In genomic region chr9:44020001-44020400, GRCm38 (mm10) we compare ENCODE assay signal across 22 mouse cellular contexts. TPM values are rescaled to one million over a fixed set of nuclear protein-coding genes. Genes with fewer than 3 reads are reported as not detected.
DNase-seq lines count a peak whose midpoint lies in the region; ATAC-seq lines count a peak whose summit lies in the region.
"Had no signal": no experiment of that assay in that cellular context is flagged by ENCODE, and none has a peak within 500 bp of the region (broad histone marks: within the 10 kb centered on the region; RNA-seq: fewer than 3 reads in every experiment).

No protein-coding gene starts in this region.

- H3K36me3 ChIP-seq in intestine, embryonic 16.5 days (ENCODE audit: control insufficient read depth, insufficient read depth, low read length): no peaks in the 10 kb centered on the region
- H3K36me3 ChIP-seq: embryonic facial prominence, embryonic 10.5 days; forebrain, embryonic 10.5 days; heart, embryonic 15.5 days; hindbrain, embryonic 10.5 days had no signal

- no peaks in the 10 kb centered on the region for H3K4me1 ChIP-seq in intestine, embryonic 16.5 days (ENCODE audit: control insufficient read depth, insufficient read depth, low read length)
- H3K4me1 ChIP-seq: heart, embryonic 15.5 days had no signal

- DNase-seq in thymus, postnatal 0 days (ENCODE audit: low spot score): peak; percentile 61
- no peak for DNase-seq in thymus, postnatal 10 days (ENCODE audit: low spot score in 2 of 2)
- peak; percentile 55 for DNase-seq in T-cell, adult 2 months (ENCODE audit: low spot score)
- peak; percentile 71 for DNase-seq in naive thymus-derived CD4-positive, alpha-beta T cell, adult 2 months (ENCODE audit: low read depth)
- peak; percentile 61 for DNase-seq in thymus, postnatal 4 days
- DNase-seq in cerebellum, postnatal 25 days: no peak
- DNase-seq in heart, postnatal 14 days: no peak
- DNase-seq: adrenal gland, adult 8-10 months; cerebellum, adult 11 months; cerebellum, adult 8-10 months; cerebellum, postnatal 36 days; heart, adult 2 months; kidney, adult 11 months had no signal

- no peak overlapping the region for H3K4me3 ChIP-seq in intestine, embryonic 16.5 days (ENCODE audit: low read length)
- H3K4me3 ChIP-seq: embryonic facial prominence, embryonic 10.5 days; forebrain, embryonic 10.5 days; heart, adult 2 months; heart, embryonic 15.5 days; hindbrain, embryonic 10.5 days had no signal

- ATAC-seq in intestine, embryonic 16.5 days: no peak
- ATAC-seq: forebrain, embryonic 14.5 days; Patski had no signal

- 81% methylated on average over 7 of the region's 7 CpGs for WGBS in intestine, embryonic 16.5 days

- no peak overlapping the region for H3K9ac ChIP-seq in intestine, embryonic 16.5 days (ENCODE audit: low read depth, low read length)
- H3K9ac ChIP-seq: heart, embryonic 15.5 days; hindbrain, embryonic 14.5 days had no signal

- no peaks in the 10 kb centered on the region for H3K9me3 ChIP-seq in intestine, embryonic 16.5 days (ENCODE audit: control insufficient read depth, low read length)
- H3K9me3 ChIP-seq: embryonic facial prominence, embryonic 10.5 days; forebrain, embryonic 10.5 days; heart, embryonic 15.5 days; hindbrain, embryonic 10.5 days had no signal

- intact Hi-C loops in heart, postnatal 14 days (cut with DNase I): no loop called here

- H3K27ac ChIP-seq in intestine, embryonic 16.5 days (ENCODE audit: low read length): no peak overlapping the region
- H3K27ac ChIP-seq: embryonic facial prominence, embryonic 10.5 days; forebrain, embryonic 10.5 days; heart, adult 2 months; heart, embryonic 15.5 days; hindbrain, embryonic 10.5 days; hindbrain, embryonic 14.5 days had no signal

- H3K27me3 ChIP-seq in intestine, embryonic 16.5 days (replicated peaks; ENCODE audit: control insufficient read depth, insufficient read depth, low read length): no peaks in the 10 kb centered on the region
- H3K27me3 ChIP-seq: heart, embryonic 15.5 days had no signal

- no peak overlapping the region for H3K4me2 ChIP-seq in intestine, embryonic 16.5 days (ENCODE audit: low read depth, low read length)
- H3K4me2 ChIP-seq: heart, embryonic 11.5 days; heart, embryonic 15.5 days; hindbrain, embryonic 14.5 days had no signal

RNA-seq across cellular contexts. Expression of gene Thy1, which starts 23.2 kb away (rescaled TPM):
- 415 and 436 TPM in 2 replicates for polyA plus RNA-seq in thymus, postnatal 0 days (2015; fragmentation: Nextera tagmentation; extraction: Ambion mirVana)
- 10 to 100 TPM; 27.1 to 57.0 TPM for total RNA-seq in heart, postnatal 14 days (2021)
- 1.8 TPM in 2 replicates for polyA plus RNA-seq in intestine, embryonic 16.5 days (2015; fragmentation: Nextera tagmentation; extraction: Ambion mirVana)
- polyA plus RNA-seq: forebrain, embryonic 10.5 days; Patski had no signal

RNA-seq across cellular contexts. Expression of gene Usp2, which starts 46.8 kb away (rescaled TPM):
- polyA plus RNA-seq in thymus, postnatal 0 days (2015; fragmentation: Nextera tagmentation; extraction: Ambion mirVana): 7.4 and 13.1 TPM in 2 replicates
- total RNA-seq in heart, postnatal 14 days (2021): 100 to 1,000 TPM; 149 to 157 TPM
- 13.2 and 15.6 TPM in 2 replicates for polyA plus RNA-seq in intestine, embryonic 16.5 days (2015; fragmentation: Nextera tagmentation; extraction: Ambion mirVana)

Comparison
In these comparisons a context has a peak if more than half of its experiments do, and no peak if none do; other contexts are left out.
1. DNase-seq: peak in thymus, postnatal 0 days (single experiment), T-cell, adult 2 months (single experiment), naive thymus-derived CD4-positive, alpha-beta T cell, adult 2 months (single experiment) and thymus, postnatal 4 days (single experiment); none in thymus, postnatal 10 days (0 of 2), cerebellum, postnatal 25 days (0 of 2) and heart, postnatal 14 days (0 of 2).
2. RNA of gene Thy1, which starts 23.2 kb away (polyA plus RNA-seq): 415 to 436 TPM in thymus, postnatal 0 days; 1.8 TPM in intestine, embryonic 16.5 days; every median in the first group is over 100 times any median in the second.